Mouse (Mus musculus): ENCODE results near the gene Fnd3c2. TPM values are rescaled to one million over a fixed set of nuclear protein-coding genes. Genes with fewer than 3 reads are reported as not detected.

Gene Fnd3c2
- not detected for total RNA-seq (2023)

GRCm38 (mm10) chrX:106255276-106255675 lies at the start of gene Fnd3c2:
Gene Fnd3c2, minus strand, starts transcription at chrX:106255376.

GRCm38 (mm10) chrX:106221058-106221457 lies 34.1 kb downstream of the Fnd3c2 start, which contains the start of gene Taf9b:
Gene Taf9b, minus strand, starts transcription at chrX:106221158.

GRCm38 (mm10) chrX:106186713-106187649 lies 68.2 kb downstream of the Fnd3c2 start, which contains the start of gene Pgk1:
Gene Pgk1, plus strand, starts transcription at chrX:106187100.

Other genes with a start within 250 kb of the Fnd3c2 start
- 10 to 100 TPM; 36.1 to 45.6 TPM for gene Magt1, start 243.5 kb downstream of the Fnd3c2 start, total RNA-seq (2023)
- 100 to 1,000 TPM; 107 to 138 TPM for gene Cox7b, start 239.7 kb downstream of the Fnd3c2 start, total RNA-seq (2023)
- gene Atp7a, start 228.1 kb downstream of the Fnd3c2 start, total RNA-seq (2023), result 10 to 100 TPM; 14.5 to 15.5 TPM
- gene Tlr13, start 112.2 kb downstream of the Fnd3c2 start, total RNA-seq (2023), result under 1 TPM in 1 of 2 experiments, not detected in 1; 0.12 TPM
- 10 to 100 TPM; 71.7 to 87.8 TPM for gene Pgk1, start 68.3 kb downstream of the Fnd3c2 start, total RNA-seq (2023)
- 10 to 100 TPM; 11.3 TPM for gene Taf9b, start 34.2 kb downstream of the Fnd3c2 start, total RNA-seq (2023)
- not detected for gene Fndc3c1, start 230.0 kb upstream of the Fnd3c2 start, total RNA-seq (2023)